Mouse (Mus musculus) liver, embryonic 13.5 days (tissue): ENCODE results near the gene Olfr132. TPM values are rescaled to one million over a fixed set of nuclear protein-coding genes. Genes with fewer than 3 reads are reported as not detected.
"Not testable (repeated sequence)": the region's sequence is repeated elsewhere in the genome, so short reads cannot be mapped to it uniquely, and the experiment has no call there.

Experiments used
- ATAC-seq: fragments of 200-750 bp; cut with Nextera tagmentation; 2 replicates; pipeline ENCODE4 v1.8.0; 2017; ENCODE audit warnings: low read depth, mild to moderate bottlenecking, moderate number of reproducible peaks, moderate library complexity
- DNase-seq: peaks from one replicate; pipeline ENCODE4 v3.0.0; 2022
- H3K27ac ChIP-seq: fragments of 300-500 bp; sonication (generic); 2 replicates; pipeline ENCODE4 v1.5.1; 2015; ENCODE audit warnings: moderate library complexity, mild to moderate bottlenecking, inconsistent platforms
- H3K27me3 ChIP-seq: fragments of 300-500 bp; sonication (generic); 2 replicates; pipeline ENCODE4 v1.6.1; 2015; ENCODE audit warnings: mild to moderate bottlenecking, inconsistent platforms
- H3K36me3 ChIP-seq: fragments of 300-500 bp; sonication (generic); 2 replicates; pipeline ENCODE4 v1.6.1; 2015; ENCODE audit warnings: mild to moderate bottlenecking, inconsistent platforms
- H3K4me1 ChIP-seq: fragments of 300-500 bp; sonication (generic); replicated peaks from 2 replicates; pipeline ENCODE4 v1.6.1; 2015; ENCODE audit warnings: inconsistent platforms
- H3K4me2 ChIP-seq: fragments of 300-500 bp; sonication (generic); 2 replicates; pipeline ENCODE4 v1.6.1; 2015; ENCODE audit warnings: inconsistent platforms, mild to moderate bottlenecking, moderate library complexity
- H3K4me3 ChIP-seq: fragments of 300-500 bp; sonication (generic); replicated peaks from 2 replicates; pipeline ENCODE4 v1.5.1; 2015; ENCODE audit warnings: mild to moderate bottlenecking, inconsistent platforms
- H3K9ac ChIP-seq: fragments of 300-500 bp; sonication (generic); 2 replicates; pipeline ENCODE4 v1.6.1; 2015; ENCODE audit warnings: mild to moderate bottlenecking, inconsistent platforms
- H3K9me3 ChIP-seq: fragments of 300-500 bp; sonication (generic); replicated peaks from 2 replicates; pipeline ENCODE4 v1.6.1; 2016; ENCODE audit warnings: inconsistent platforms
- WGBS: fragments of 180-500 bp; shearing (Covaris S2); methylation state at CpG from one replicate; pipeline ENCODE4 v1.1.7; 2015; ENCODE audit not compliant: insufficient replicate concordance; 5-methylcytosine and 5-hydroxymethylcytosine counted together
- polyA plus RNA-seq: library from polyadenylated mRNA; unstranded; fragments of >200 nt; fragmentation: Nextera tagmentation; extraction: Ambion mirVana; gene quantifications from 2 replicates; pipeline ENCODE4 v1.2.1, GENCODE M21; 2015

Gene Olfr132
- not detected in 2 replicates for polyA plus RNA-seq

DNA sequence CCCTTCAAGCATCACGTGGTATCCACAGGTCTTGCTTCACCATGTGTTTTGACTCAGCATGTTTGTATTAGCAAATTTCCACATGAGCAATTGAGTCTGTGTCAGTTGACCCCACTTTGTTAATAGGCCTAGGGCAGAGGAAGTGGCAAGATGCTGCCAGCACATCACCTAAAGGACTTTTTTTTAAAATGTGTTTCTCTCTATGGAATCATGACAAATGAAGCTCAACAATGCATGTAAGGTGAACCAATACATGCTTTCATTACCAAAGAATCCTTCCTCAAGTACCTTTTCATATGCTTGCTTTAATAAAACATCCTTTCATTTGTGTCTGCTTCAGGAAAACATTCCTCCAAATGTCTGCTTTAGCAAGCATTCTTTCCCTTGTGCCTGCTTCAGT, at the start of gene Olfr132:
Gene Olfr132 (minus strand): TSS at position 101 of the 400 bp plus-strand sequence.
- H3K9ac ChIP-seq, result no peak within 1 kb of the TSS
- no peak within 1 kb of the TSS for H3K4me3 ChIP-seq
- H3K4me2 ChIP-seq, result no peak within 1 kb of the TSS
- H3K36me3 ChIP-seq, result no peaks in the 10 kb centered on the region
- 65% methylated on average over 1 of the region's 1 CpGs for WGBS
- DNase-seq, result no peak
- 0 out of 2 replicates have a peak, but pooled peaks cover 4% of the 10 kb centered on the region for H3K9me3 ChIP-seq
- ATAC-seq, result no peak
- no peaks in the 10 kb centered on the region for H3K27me3 ChIP-seq
- no peak within 1 kb of the TSS for H3K27ac ChIP-seq
- H3K4me1 ChIP-seq, result no peaks in the 10 kb centered on the region

DNA sequence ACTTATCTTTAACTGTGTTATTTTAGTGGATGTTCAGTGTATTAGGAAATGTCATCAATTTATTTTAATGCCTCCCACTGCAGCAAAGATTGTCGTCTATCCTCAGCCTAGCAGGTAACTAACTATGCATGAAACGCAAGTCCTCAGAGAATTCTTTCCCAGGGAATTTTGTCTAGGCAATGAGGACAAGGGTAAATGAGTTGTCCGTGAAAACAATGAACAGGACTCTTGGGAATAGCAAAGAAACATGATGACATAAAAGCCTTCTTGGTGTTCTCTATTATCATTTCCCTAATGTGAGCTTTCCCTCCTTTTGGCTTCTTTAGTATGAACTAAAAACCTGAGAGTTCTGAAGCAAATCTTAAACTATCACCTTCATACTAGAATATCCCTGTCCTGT, 36.8 kb upstream of the Olfr132 start, which contains the start of gene Olfr134:
Gene Olfr134 (plus strand): TSS at position 301 of the 400 bp plus-strand sequence.
- WGBS, result 51% methylated on average over 3 of the region's 3 CpGs

DNA sequence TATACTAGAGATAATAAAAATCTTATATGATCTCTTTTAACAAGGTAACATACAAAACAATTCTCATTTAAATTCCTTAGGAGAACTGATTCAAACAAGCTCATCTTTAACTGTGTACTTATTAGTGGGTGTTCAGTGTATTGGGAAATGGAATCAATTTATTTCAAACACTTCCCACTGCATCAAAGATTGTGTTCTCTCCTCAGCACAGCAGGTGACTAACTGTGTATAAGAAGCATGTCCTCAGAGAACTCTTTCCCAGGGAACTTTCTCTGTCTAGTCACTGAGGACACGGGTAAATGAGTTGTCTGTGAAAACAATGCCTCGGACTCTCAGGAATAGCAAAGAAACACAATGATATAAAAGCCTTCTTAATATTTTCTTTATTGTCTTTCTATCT, 10.7 kb upstream of the Olfr132 start, which contains the start of gene Olfr133:
Gene Olfr133 (plus strand): TSS at position 301 of the 400 bp plus-strand sequence.
- no peak within 1 kb of the TSS for H3K4me3 ChIP-seq
- H3K4me1 ChIP-seq, result no peaks in the 10 kb centered on the region
- no peak for ATAC-seq
- WGBS, result 67% methylated on average over 2 of the region's 2 CpGs
- DNase-seq, result no peak
- H3K36me3 ChIP-seq, result no peaks in the 10 kb centered on the region
- H3K9ac ChIP-seq, result no peak within 1 kb of the TSS
- no peaks in the 10 kb centered on the region for H3K9me3 ChIP-seq
- no peaks in the 10 kb centered on the region for H3K27me3 ChIP-seq
- H3K4me2 ChIP-seq, result no peak within 1 kb of the TSS
- H3K27ac ChIP-seq, result no peak within 1 kb of the TSS

More for the DNA sequence above, 36.8 kb upstream of the Olfr132 start, which contains the start of gene Olfr134:
- Histone ChIP-seq H3K9ac (no peak within 1 kb of the TSS), H3K4me2 (no peak within 1 kb of the TSS), H3K27ac (no peak within 1 kb of the TSS), H3K4me1 (no peaks in the 10 kb centered on the region), H3K27me3 (no peaks in the 10 kb centered on the region), H3K36me3 (no peaks in the 10 kb centered on the region), H3K4me3 (no peak within 1 kb of the TSS), H3K9me3 (no peaks in the 10 kb centered on the region)
- DNase-seq (no peak), ATAC-seq (no peak)

- H3K27ac ChIP-seq, H3K4me2 ChIP-seq, H3K4me1 ChIP-seq, H3K4me3 ChIP-seq, ATAC-seq, H3K9me3 ChIP-seq, H3K36me3 ChIP-seq, DNase-seq, H3K9ac ChIP-seq, H3K27me3 ChIP-seq: not testable (repeated sequence)
- 58% methylated on average over 3 of the region's 3 CpGs for WGBS
Observed at GRCm38 (mm10) chr17:38125371-38125770, 9.0 kb downstream of the Olfr132 start.

- not testable (repeated sequence) for H3K9ac ChIP-seq, H3K27ac ChIP-seq, ATAC-seq, DNase-seq, H3K4me1 ChIP-seq, H3K9me3 ChIP-seq, H3K4me3 ChIP-seq, H3K4me2 ChIP-seq, H3K36me3 ChIP-seq, H3K27me3 ChIP-seq
- WGBS, result 63% methylated on average over 1 of the region's 1 CpGs
Observed at GRCm38 (mm10) chr17:38124199-38124598, 10.1 kb downstream of the Olfr132 start.

DNA sequence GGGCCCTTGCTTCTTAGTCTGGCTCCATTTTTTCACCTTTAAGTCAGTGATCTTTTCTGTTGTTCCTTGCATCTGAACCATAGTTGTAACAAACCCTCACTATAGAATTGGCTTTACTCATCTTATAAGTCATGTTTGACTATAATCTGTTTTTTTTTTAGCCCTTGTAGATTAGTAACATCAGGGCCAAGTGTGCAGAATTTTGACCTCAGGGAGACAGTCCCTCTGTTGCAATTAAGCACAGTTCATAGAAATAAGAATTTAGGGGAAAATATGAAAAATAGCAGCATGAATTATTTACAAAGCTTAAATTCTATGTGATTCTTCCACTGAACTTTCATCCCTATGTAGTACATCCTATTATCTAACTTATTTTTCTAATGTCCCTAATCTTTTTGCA, 45.7 kb downstream of the Olfr132 start, which contains the start of gene Olfr131:
Gene Olfr131 (minus strand): TSS at position 101 of the 400 bp plus-strand sequence.
- no peak for DNase-seq
- Histone ChIP-seq H3K4me1 (no peaks in the 10 kb centered on the region), H3K9me3 (peaks cover 5% of the 10 kb centered on the region; the same call in 1 of the 2 replicates), H3K27ac (no peak within 1 kb of the TSS), H3K36me3 (no peaks in the 10 kb centered on the region), H3K4me2 (no peak within 1 kb of the TSS), H3K27me3 (no peaks in the 10 kb centered on the region), H3K9ac (no peak within 1 kb of the TSS), H3K4me3 (no peak within 1 kb of the TSS)
- no peak for ATAC-seq

- H3K36me3 ChIP-seq, result no peaks in the 10 kb centered on the region
- H3K9me3 ChIP-seq, result peaks cover 10% of the 10 kb centered on the region; the same call in 1 of the 2 replicates
- no peak for DNase-seq
- no peak for ATAC-seq
- no peaks in the 10 kb centered on the region for H3K4me1 ChIP-seq
- no peak overlapping the region for H3K4me2 ChIP-seq
- no peak overlapping the region for H3K9ac ChIP-seq
- no peaks in the 10 kb centered on the region for H3K27me3 ChIP-seq
- H3K4me3 ChIP-seq, result no peak overlapping the region
- 67% methylated on average over 4 of the region's 4 CpGs for WGBS
- H3K27ac ChIP-seq, result no peak overlapping the region
Observed at GRCm38 (mm10) chr17:38082364-38082763, 52.0 kb downstream of the Olfr132 start.

Other genes with a start within 250 kb of the Olfr132 start
- not detected in 2 replicates for gene Olfr127, start 234.1 kb downstream of the Olfr132 start, polyA plus RNA-seq
- not detected in 2 replicates for gene Olfr128, start 214.0 kb downstream of the Olfr132 start, polyA plus RNA-seq
- not detected in 2 replicates for gene Olfr761, start 181.4 kb downstream of the Olfr132 start, polyA plus RNA-seq
- gene Olfr129, start 74.4 kb downstream of the Olfr132 start, polyA plus RNA-seq, result not detected in 2 replicates
- not detected in 2 replicates for gene Olfr130, start 70.6 kb downstream of the Olfr132 start, polyA plus RNA-seq
- gene Olfr131, start 45.8 kb downstream of the Olfr132 start, polyA plus RNA-seq, result not detected in 2 replicates
- gene Olfr133, start 10.8 kb upstream of the Olfr132 start, polyA plus RNA-seq, result not detected in 2 replicates
- not detected in 2 replicates for gene Olfr134, start 36.9 kb upstream of the Olfr132 start, polyA plus RNA-seq
- gene Olfr135, start 69.8 kb upstream of the Olfr132 start, polyA plus RNA-seq, result not detected in 2 replicates
- not detected in 2 replicates for gene Olfr138, start 126.5 kb upstream of the Olfr132 start, polyA plus RNA-seq
- gene Olfr137, start 173.0 kb upstream of the Olfr132 start, polyA plus RNA-seq, result not detected in 2 replicates
- gene Olfr136, start 195.3 kb upstream of the Olfr132 start, polyA plus RNA-seq, result not detected in 2 replicates